ENCODE assay signal across 9 mouse cellular contexts in the genomic region with DNA sequence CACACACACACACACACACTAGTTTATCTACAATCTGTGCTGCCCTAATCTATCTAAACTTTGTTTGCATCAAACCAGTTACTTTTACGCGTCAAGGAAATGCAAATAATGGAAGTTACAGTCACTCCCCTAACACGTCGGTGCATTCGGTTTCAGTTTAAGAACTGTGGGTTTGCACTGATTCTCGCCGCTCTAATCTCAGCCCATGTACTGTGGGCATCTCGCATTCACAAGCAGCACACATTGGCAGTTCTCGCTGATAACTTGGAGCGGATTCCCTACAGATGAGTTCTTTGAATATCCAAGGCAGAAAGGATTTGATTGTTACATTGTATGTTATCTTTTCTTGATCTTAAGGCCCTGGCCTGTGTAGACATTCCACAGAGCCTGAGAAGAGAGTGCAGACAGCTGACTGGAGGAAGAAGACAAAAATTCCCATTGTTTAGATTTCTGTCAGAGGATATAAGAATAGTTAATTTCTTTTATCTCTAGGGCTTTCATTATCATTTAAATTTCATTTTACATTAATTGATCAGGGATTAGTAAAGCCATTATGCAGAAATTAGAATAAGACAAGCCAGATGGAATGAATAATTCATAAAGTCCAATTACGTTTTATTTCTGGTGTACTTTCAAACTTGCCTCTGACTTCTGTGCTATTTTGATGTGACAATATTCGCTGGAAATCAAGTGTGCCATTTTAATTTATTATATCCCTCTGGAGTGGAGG.
DNase-seq lines count a peak whose midpoint lies in the region; ATAC-seq lines count a peak whose summit lies in the region.
"Had no signal": no experiment of that assay in that cellular context is flagged by ENCODE, and none has a peak within 500 bp of the region (broad histone marks: within the 10 kb centered on the region; RNA-seq: fewer than 3 reads in every experiment).

No protein-coding gene starts in this region.

- H3K9me3 ChIP-seq in megakaryocyte, embryonic 14.5 days, result no peaks in the 10 kb centered on the region
- no peaks in the 10 kb centered on the region for H3K9me3 ChIP-seq in limb, embryonic 13.5 days
- H3K9me3 ChIP-seq: limb, embryonic 12.5 days had no signal

- DNase-seq in heart, adult 8-10 months (ENCODE audit: low spot score), result peak; percentile 12
- DNase-seq in heart, postnatal 25 days (ENCODE audit: low spot score), result no peak
- DNase-seq in thymus, postnatal 0 days (ENCODE audit: low spot score), result no peak
- DNase-seq in retina, embryonic 14.5 days (ENCODE audit: low spot score), result no peak
- no peak for DNase-seq in layer of hippocampus, postnatal 25 days (ENCODE audit: extremely low spot score in 1 of 2, low spot score in 1 of 2)

- intact Hi-C loops in heart, postnatal 25 days (cut with DNase I), result loop anchor here (1.0 to 2.0 kb wide), 2 partner anchors 880 to 910 kb away; no protein-coding TSS in a partner anchor

- H3K36me3 ChIP-seq in megakaryocyte, embryonic 14.5 days (replicated peaks; ENCODE audit: low read length), result no peaks in the 10 kb centered on the region
- H3K36me3 ChIP-seq in limb, embryonic 13.5 days, result no peaks in the 10 kb centered on the region
- H3K36me3 ChIP-seq: limb, embryonic 12.5 days had no signal

- H3K9ac ChIP-seq in limb, embryonic 13.5 days, result no peak overlapping the region

- H3K4me3 ChIP-seq in megakaryocyte, embryonic 14.5 days (replicated peaks), result peak overlapping the region; percentile 12
- no peak overlapping the region for H3K4me3 ChIP-seq in limb, embryonic 13.5 days

- peak overlapping the region; percentile 90 for H3K4me2 ChIP-seq in limb, embryonic 13.5 days (replicated peaks)

- no peak for ATAC-seq in megakaryocyte, adult 5-6 weeks (ENCODE audit: poor library complexity, severe bottlenecking)
- no peak for ATAC-seq in limb, embryonic 13.5 days (ENCODE audit: low FRiP score, low read depth)

- H3K27ac ChIP-seq in limb, embryonic 13.5 days, result no peak overlapping the region

- H3K4me1 ChIP-seq in megakaryocyte, embryonic 14.5 days, result peaks cover 16% of the 10 kb centered on the region
- peaks cover 10% of the 10 kb centered on the region; the same call in 1 of the 2 replicates for H3K4me1 ChIP-seq in limb, embryonic 13.5 days

- 60% methylated on average over 12 of the region's 12 CpGs for WGBS in limb, embryonic 13.5 days

- peaks cover 14% of the 10 kb centered on the region for H3K27me3 ChIP-seq in megakaryocyte, embryonic 14.5 days (replicated peaks)
- H3K27me3 ChIP-seq in limb, embryonic 13.5 days, result no peaks in the 10 kb centered on the region
- H3K27me3 ChIP-seq: limb, embryonic 12.5 days had no signal
